Mouse (Mus musculus): ENCODE measurements around the gene Mast3. TPM values are rescaled to one million over a fixed set of nuclear protein-coding genes. Genes with fewer than 3 reads are reported as not detected.
A peak's percentile ranks its signal among the peaks of the same experiment; 100 is the strongest.

Mast3 gene
- polyA plus RNA-seq (2014; fragmentation: Nextera tagmentation; extraction: Ambion mirVana), result 18.2 and 19.3 TPM in 2 replicates

GRCm38 (mm10) chr8:70804481-70805206, at the start of gene Mast3:
Gene Mast3, minus strand, starts transcription at chr8:70805054.
- Histone ChIP-seq H3K4me1 (replicated peaks; ENCODE audit: control insufficient read depth, insufficient read depth, low read length) (peaks cover 22% of the 10 kb centered on the region), H3K4me2 (peak within 1 kb of the TSS; percentile 99), H3K27ac (ENCODE audit: low read depth, low read length) (peak within 1 kb of the TSS; percentile 4; the same call in 1 of the 2 replicates), H3K9ac (ENCODE audit: low read depth, low read length) (peak within 1 kb of the TSS; percentile 52), H3K4me3 (ENCODE audit: low read depth, low read length) (peak within 1 kb of the TSS; percentile 63), H3K9me3 (ENCODE audit: control insufficient read depth, low read length) (no peaks in the 10 kb centered on the region), H3K27me3 (replicated peaks; ENCODE audit: control insufficient read depth, insufficient read depth, low read length) (peaks cover 20% of the 10 kb centered on the region), H3K36me3 (ENCODE audit: control insufficient read depth, insufficient read depth, low read length) (no peaks in the 10 kb centered on the region)
- peak; percentile 86 for ATAC-seq (replicated peaks; ENCODE audit: low FRiP score)
- peak; percentile 84 for DNase-seq (ENCODE audit: low spot score)
- 1% methylated on average over 45 of the region's 45 CpGs for WGBS

GRCm38 (mm10) chr8:70853863-70854262, 49.0 kb upstream of the Mast3 start:
- 63% methylated on average over 2 of the region's 2 CpGs for WGBS
- no peak for ATAC-seq (replicated peaks; ENCODE audit: low FRiP score)
- H3K9me3 ChIP-seq (ENCODE audit: control insufficient read depth, low read length), result no peaks in the 10 kb centered on the region
- peaks cover 18% of the 10 kb centered on the region for H3K4me1 ChIP-seq (replicated peaks; ENCODE audit: control insufficient read depth, insufficient read depth, low read length)
- no peak for DNase-seq (ENCODE audit: low spot score)
- H3K27ac ChIP-seq (ENCODE audit: low read depth, low read length), result no peak overlapping the region
- no peak overlapping the region for H3K9ac ChIP-seq (ENCODE audit: low read depth, low read length)
- H3K36me3 ChIP-seq (ENCODE audit: control insufficient read depth, insufficient read depth, low read length), result no peaks in the 10 kb centered on the region
- H3K27me3 ChIP-seq (replicated peaks; ENCODE audit: control insufficient read depth, insufficient read depth, low read length), result peaks cover 19% of the 10 kb centered on the region
- H3K4me2 ChIP-seq, result no peak overlapping the region
- no peak overlapping the region for H3K4me3 ChIP-seq (ENCODE audit: low read depth, low read length)

- no peak for ATAC-seq (replicated peaks; ENCODE audit: low FRiP score)
- peaks cover 27% of the 10 kb centered on the region for H3K27me3 ChIP-seq (replicated peaks; ENCODE audit: control insufficient read depth, insufficient read depth, low read length)
These were observed 47.9 kb upstream of the Mast3 start for GRCm38 (mm10) chr8:70852595-70853231.

GRCm38 (mm10) chr8:70851837-70852236, 47.0 kb upstream of the Mast3 start:
- WGBS, result 56% methylated on average over 6 of the region's 6 CpGs
- peaks cover 27% of the 10 kb centered on the region for H3K27me3 ChIP-seq (replicated peaks; ENCODE audit: control insufficient read depth, insufficient read depth, low read length)

More at GRCm38 (mm10) chr8:70852595-70853231, 47.9 kb upstream of the Mast3 start:
- no peak overlapping the region for H3K4me3 ChIP-seq (ENCODE audit: low read depth, low read length)
- no peak for DNase-seq (ENCODE audit: low spot score)
- WGBS, result 84% methylated on average over 41 of the region's 41 CpGs
- no peak overlapping the region for H3K27ac ChIP-seq (ENCODE audit: low read depth, low read length)
- H3K9ac ChIP-seq (ENCODE audit: low read depth, low read length), result no peak overlapping the region
- H3K36me3 ChIP-seq (ENCODE audit: control insufficient read depth, insufficient read depth, low read length), result no peaks in the 10 kb centered on the region
- no peaks in the 10 kb centered on the region for H3K9me3 ChIP-seq (ENCODE audit: control insufficient read depth, low read length)
- H3K4me1 ChIP-seq (replicated peaks; ENCODE audit: control insufficient read depth, insufficient read depth, low read length), result peaks cover 14% of the 10 kb centered on the region
- H3K4me2 ChIP-seq, result no peak overlapping the region

GRCm38 (mm10) chr8:70850947-70851346, 46.1 kb upstream of the Mast3 start:
- WGBS, result 71% methylated on average over 4 of the region's 4 CpGs
- Histone ChIP-seq H3K36me3 (ENCODE audit: control insufficient read depth, insufficient read depth, low read length) (no peaks in the 10 kb centered on the region), H3K27ac (ENCODE audit: low read depth, low read length) (no peak overlapping the region), H3K9me3 (ENCODE audit: control insufficient read depth, low read length) (no peaks in the 10 kb centered on the region), H3K4me3 (ENCODE audit: low read depth, low read length) (no peak overlapping the region), H3K9ac (ENCODE audit: low read depth, low read length) (no peak overlapping the region), H3K4me2 (no peak overlapping the region), H3K27me3 (replicated peaks; ENCODE audit: control insufficient read depth, insufficient read depth, low read length) (peaks cover 20% of the 10 kb centered on the region), H3K4me1 (replicated peaks; ENCODE audit: control insufficient read depth, insufficient read depth, low read length) (peaks cover 8% of the 10 kb centered on the region)
- no peak for DNase-seq (ENCODE audit: low spot score)
- no peak for ATAC-seq (replicated peaks; ENCODE audit: low FRiP score)

More at GRCm38 (mm10) chr8:70851837-70852236, 47.0 kb upstream of the Mast3 start:
- H3K27ac ChIP-seq (ENCODE audit: low read depth, low read length), result no peak overlapping the region
- DNase-seq (ENCODE audit: low spot score), result no peak
- H3K36me3 ChIP-seq (ENCODE audit: control insufficient read depth, insufficient read depth, low read length), result no peaks in the 10 kb centered on the region
- peaks cover 9% of the 10 kb centered on the region for H3K4me1 ChIP-seq (replicated peaks; ENCODE audit: control insufficient read depth, insufficient read depth, low read length)
- H3K4me2 ChIP-seq, result no peak overlapping the region
- no peak for ATAC-seq (replicated peaks; ENCODE audit: low FRiP score)
- H3K4me3 ChIP-seq (ENCODE audit: low read depth, low read length), result no peak overlapping the region
- no peak overlapping the region; the same call in 1 of the 2 replicates for H3K9ac ChIP-seq (ENCODE audit: low read depth, low read length)
- H3K9me3 ChIP-seq (ENCODE audit: control insufficient read depth, low read length), result no peaks in the 10 kb centered on the region

- ATAC-seq (replicated peaks; ENCODE audit: low FRiP score) (no peak), DNase-seq (ENCODE audit: low spot score) (no peak)
- H3K9ac ChIP-seq (ENCODE audit: low read depth, low read length), result no peak overlapping the region
- H3K36me3 ChIP-seq (ENCODE audit: control insufficient read depth, insufficient read depth, low read length), result no peaks in the 10 kb centered on the region
- H3K27me3 ChIP-seq (replicated peaks; ENCODE audit: control insufficient read depth, insufficient read depth, low read length), result peaks cover 16% of the 10 kb centered on the region
- H3K4me3 ChIP-seq (ENCODE audit: low read depth, low read length), result no peak overlapping the region
- WGBS, result 62% methylated on average over 7 of the region's 7 CpGs
- H3K27ac ChIP-seq (ENCODE audit: low read depth, low read length), result no peak overlapping the region
- no peak overlapping the region for H3K4me2 ChIP-seq
- H3K4me1 ChIP-seq (replicated peaks; ENCODE audit: control insufficient read depth, insufficient read depth, low read length), result peaks cover 8% of the 10 kb centered on the region
- H3K9me3 ChIP-seq (ENCODE audit: control insufficient read depth, low read length), result no peaks in the 10 kb centered on the region
These were observed 45.4 kb upstream of the Mast3 start for GRCm38 (mm10) chr8:70850132-70850845.

GRCm38 (mm10) chr8:70849333-70849990, 44.6 kb upstream of the Mast3 start:
- 80% methylated on average over 3 of the region's 3 CpGs for WGBS
- H3K27me3 ChIP-seq (replicated peaks; ENCODE audit: control insufficient read depth, insufficient read depth, low read length), result peaks cover 16% of the 10 kb centered on the region
- no peaks in the 10 kb centered on the region for H3K9me3 ChIP-seq (ENCODE audit: control insufficient read depth, low read length)
- no peak overlapping the region for H3K4me2 ChIP-seq
- ATAC-seq (replicated peaks; ENCODE audit: low FRiP score) (no peak), DNase-seq (ENCODE audit: low spot score) (no peak)
- H3K36me3 ChIP-seq (ENCODE audit: control insufficient read depth, insufficient read depth, low read length), result no peaks in the 10 kb centered on the region
- H3K4me1 ChIP-seq (replicated peaks; ENCODE audit: control insufficient read depth, insufficient read depth, low read length), result peaks cover 8% of the 10 kb centered on the region
- no peak overlapping the region for H3K27ac ChIP-seq (ENCODE audit: low read depth, low read length)
- no peak overlapping the region for H3K9ac ChIP-seq (ENCODE audit: low read depth, low read length)
- no peak overlapping the region for H3K4me3 ChIP-seq (ENCODE audit: low read depth, low read length)

- WGBS, result 50% methylated on average over 15 of the region's 15 CpGs
- Histone ChIP-seq H3K9me3 (ENCODE audit: control insufficient read depth, low read length) (no peaks in the 10 kb centered on the region), H3K4me2 (no peak overlapping the region), H3K4me3 (ENCODE audit: low read depth, low read length) (no peak overlapping the region), H3K4me1 (replicated peaks; ENCODE audit: control insufficient read depth, insufficient read depth, low read length) (peaks cover 23% of the 10 kb centered on the region), H3K27ac (ENCODE audit: low read depth, low read length) (no peak overlapping the region), H3K27me3 (replicated peaks; ENCODE audit: control insufficient read depth, insufficient read depth, low read length) (peaks cover 16% of the 10 kb centered on the region), H3K36me3 (ENCODE audit: control insufficient read depth, insufficient read depth, low read length) (no peaks in the 10 kb centered on the region), H3K9ac (ENCODE audit: low read depth, low read length) (no peak overlapping the region)
- ATAC-seq (replicated peaks; ENCODE audit: low FRiP score) (no peak), DNase-seq (ENCODE audit: low spot score) (no peak)
These were observed 41.7 kb upstream of the Mast3 start for GRCm38 (mm10) chr8:70846371-70847154.
